Mouse (Mus musculus): ENCODE data around the gene Mettl14. TPM values are rescaled to one million over a fixed set of nuclear protein-coding genes. Genes with fewer than 3 reads are reported as not detected.

The Mettl14 gene
- total and polyA plus RNA-seq, 2 experiments from 2014 or later, result 6.3 to 15.6 TPM

DNA sequence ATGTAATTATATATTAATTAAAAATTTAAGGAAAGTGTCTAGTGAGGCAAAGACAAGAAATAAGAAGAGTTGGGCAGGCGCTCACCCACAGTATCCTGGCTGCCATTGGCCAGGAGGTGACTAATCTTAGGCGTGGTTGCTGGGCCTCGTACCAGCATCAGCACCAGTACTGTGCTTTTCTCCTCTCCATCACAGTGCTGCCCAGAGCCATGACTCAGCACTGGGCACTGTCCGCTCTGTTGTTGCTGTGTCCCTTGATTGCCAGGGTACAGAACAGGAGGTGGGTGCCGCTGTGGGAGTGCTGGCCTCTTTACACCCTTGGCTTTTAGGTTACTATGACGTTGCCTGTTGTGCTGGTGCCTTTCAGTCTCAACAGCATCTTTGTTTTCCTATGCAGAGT, 64.3 kb downstream of the Mettl14 start:
- ATAC-seq, result peak; percentile 42; the same call in 1 of the 2 replicates
- Histone ChIP-seq H3K9ac (replicated peaks; ENCODE audit: low read length) (no peak overlapping the region), H3K4me3 (ENCODE audit: low read length) (no peak overlapping the region), H3K9me3 (ENCODE audit: low read length) (no peaks in the 10 kb centered on the region), H3K4me1 (ENCODE audit: insufficient read depth, low read length) (no peaks in the 10 kb centered on the region), H3K36me3 (ENCODE audit: insufficient read depth, low read length) (no peaks in the 10 kb centered on the region), H3K4me2 (ENCODE audit: low read depth, low read length) (no peak overlapping the region), H3K27me3 (ENCODE audit: insufficient read depth, low read length) (no peaks in the 10 kb centered on the region), H3K27ac (no peak overlapping the region)
- WGBS, result 82% methylated on average over 6 of the region's 6 CpGs
- DNase-seq (ENCODE audit: low spot score), result no peak
- no peak for TF ChIP-seq CTCF (IDR thresholded peaks at IDR 0.05; ENCODE audit: low read depth)

DNA sequence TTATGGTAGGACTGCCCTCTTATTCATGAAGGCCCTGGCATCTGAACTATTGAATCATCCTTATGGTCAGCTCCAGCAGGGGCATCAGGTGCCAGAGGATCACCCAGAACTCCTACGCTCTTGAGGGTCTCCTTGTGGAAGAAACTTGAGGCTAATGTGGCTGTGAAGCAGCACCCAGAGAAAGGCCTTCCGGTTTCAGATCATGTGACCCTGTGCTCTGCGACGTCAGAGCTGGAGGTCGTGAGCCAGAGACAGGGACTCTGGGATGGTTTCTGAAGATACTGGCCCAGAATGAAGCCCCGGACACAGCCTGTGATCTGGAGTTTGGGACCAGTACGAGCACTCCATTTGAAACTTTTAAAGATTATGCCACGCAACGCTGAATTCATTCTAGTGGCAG, 65.6 kb downstream of the Mettl14 start:
- ATAC-seq (no peak), DNase-seq (ENCODE audit: low spot score) (no peak)
- Histone ChIP-seq H3K27me3 (ENCODE audit: insufficient read depth, low read length) (no peaks in the 10 kb centered on the region), H3K27ac (no peak overlapping the region), H3K36me3 (ENCODE audit: insufficient read depth, low read length) (no peaks in the 10 kb centered on the region), H3K4me1 (ENCODE audit: insufficient read depth, low read length) (no peaks in the 10 kb centered on the region), H3K4me3 (ENCODE audit: low read length) (no peak overlapping the region), H3K9me3 (ENCODE audit: low read length) (no peaks in the 10 kb centered on the region), H3K9ac (replicated peaks; ENCODE audit: low read length) (no peak overlapping the region), H3K4me2 (ENCODE audit: low read depth, low read length) (no peak overlapping the region)
- 75% methylated on average over 9 of the region's 9 CpGs for WGBS
- no peak for TF ChIP-seq CTCF (IDR thresholded peaks at IDR 0.05; ENCODE audit: low read depth)

Other genes with a start within 250 kb of the Mettl14 start
- 0.79 and 1.2 TPM in 2 replicates for gene Synpo2, start 150.0 kb downstream of the Mettl14 start, total RNA-seq (2014; rRNA removed)
- gene Synpo2, start 150.0 kb downstream of the Mettl14 start, polyA plus RNA-seq (2015; fragmentation: Nextera tagmentation; extraction: Ambion mirVana), result 0.77 and 1.2 TPM in 2 replicates
- 20.3 and 28.9 TPM in 2 replicates for gene Sec24d, start 118.7 kb downstream of the Mettl14 start, total RNA-seq (2014; rRNA removed)
- 11.9 and 14.8 TPM in 2 replicates for gene Sec24d, start 118.7 kb downstream of the Mettl14 start, polyA plus RNA-seq (2015; fragmentation: Nextera tagmentation; extraction: Ambion mirVana)
- gene Prss12, start 60.8 kb upstream of the Mettl14 start, total RNA-seq (2014; rRNA removed), result 14.7 and 19.6 TPM in 2 replicates
- gene Prss12, start 60.8 kb upstream of the Mettl14 start, polyA plus RNA-seq (2015; fragmentation: Nextera tagmentation; extraction: Ambion mirVana), result 16.8 and 17.1 TPM in 2 replicates

Data from hindbrain, postnatal 0 days (tissue).